Mouse (Mus musculus): ENCODE data around the gene Lyzl6. TPM values are rescaled to one million over a fixed set of nuclear protein-coding genes. Genes with fewer than 3 reads are reported as not detected.
A peak's percentile ranks its signal among the peaks of the same experiment; 100 is the strongest.

Lyzl6 gene
- polyA plus RNA-seq, 1 experiment from 2014 or later, result not detected

GRCm38 (mm10) chr11:103649301-103649982 is 10.8 kb upstream of the Lyzl6 start, which contains the start of gene Rprml:
Gene Rprml, plus strand, starts transcription at chr11:103649570.
- Histone ChIP-seq H3K9me3 (ENCODE audit: control insufficient read depth, low read length) (no peaks in the 10 kb centered on the region), H3K9ac (ENCODE audit: low read length) (no peak within 1 kb of the TSS), H3K36me3 (ENCODE audit: control insufficient read depth, insufficient read depth, low read length) (no peaks in the 10 kb centered on the region), H3K27me3 (ENCODE audit: control insufficient read depth, insufficient read depth, low read length) (peaks cover 58% of the 10 kb centered on the region), H3K4me1 (ENCODE audit: control insufficient read depth, insufficient read depth, low read length) (no peaks in the 10 kb centered on the region; the same call in 1 of the 2 replicates), H3K4me2 (ENCODE audit: low read depth) (peak within 1 kb of the TSS; percentile 44), H3K4me3 (ENCODE audit: low read depth, low read length) (peak within 1 kb of the TSS; percentile 24), H3K27ac (ENCODE audit: low read depth, low read length) (no peak within 1 kb of the TSS)
- ATAC-seq (ENCODE audit: insufficient read depth, low FRiP score, low TSS enrichment) (no peak), DNase-seq (ENCODE audit: low spot score) (no peak)
- 2% methylated on average over 65 of the region's 71 CpGs for WGBS

- Histone ChIP-seq H3K36me3 (ENCODE audit: control insufficient read depth, insufficient read depth, low read length) (no peaks in the 10 kb centered on the region), H3K9me3 (ENCODE audit: control insufficient read depth, low read length) (no peaks in the 10 kb centered on the region), H3K4me2 (ENCODE audit: low read depth) (no peak overlapping the region), H3K9ac (ENCODE audit: low read length) (no peak overlapping the region), H3K4me1 (ENCODE audit: control insufficient read depth, insufficient read depth, low read length) (no peaks in the 10 kb centered on the region; the same call in 1 of the 2 replicates), H3K27me3 (ENCODE audit: control insufficient read depth, insufficient read depth, low read length) (peaks cover 57% of the 10 kb centered on the region), H3K4me3 (ENCODE audit: low read depth, low read length) (no peak overlapping the region), H3K27ac (ENCODE audit: low read depth, low read length) (no peak overlapping the region)
- 26% methylated on average over 7 of the region's 7 CpGs for WGBS
- ATAC-seq (ENCODE audit: insufficient read depth, low FRiP score, low TSS enrichment), result no peak
- DNase-seq (ENCODE audit: low spot score), result no peak
These were observed 10.0 kb upstream of the Lyzl6 start for GRCm38 (mm10) chr11:103648656-103649055.

- Histone ChIP-seq H3K27ac (ENCODE audit: low read depth, low read length) (no peak overlapping the region), H3K9me3 (ENCODE audit: control insufficient read depth, low read length) (no peaks in the 10 kb centered on the region), H3K36me3 (ENCODE audit: control insufficient read depth, insufficient read depth, low read length) (no peaks in the 10 kb centered on the region), H3K9ac (ENCODE audit: low read length) (no peak overlapping the region), H3K4me1 (ENCODE audit: control insufficient read depth, insufficient read depth, low read length) (no peaks in the 10 kb centered on the region; the same call in 1 of the 2 replicates), H3K4me2 (ENCODE audit: low read depth) (no peak overlapping the region), H3K27me3 (ENCODE audit: control insufficient read depth, insufficient read depth, low read length) (peaks cover 52% of the 10 kb centered on the region), H3K4me3 (ENCODE audit: low read depth, low read length) (no peak overlapping the region)
- ATAC-seq (ENCODE audit: insufficient read depth, low FRiP score, low TSS enrichment), result no peak
- DNase-seq (ENCODE audit: low spot score), result no peak
- 6% methylated on average over 11 of the region's 11 CpGs for WGBS
These were observed 9.4 kb upstream of the Lyzl6 start for GRCm38 (mm10) chr11:103647921-103648620.

GRCm38 (mm10) chr11:103646301-103646700 is 7.6 kb upstream of the Lyzl6 start:
- H3K9me3 ChIP-seq (ENCODE audit: control insufficient read depth, low read length), result no peaks in the 10 kb centered on the region
- no peak for DNase-seq (ENCODE audit: low spot score)
- H3K9ac ChIP-seq (ENCODE audit: low read length), result no peak overlapping the region
- no peak for ATAC-seq (ENCODE audit: insufficient read depth, low FRiP score, low TSS enrichment)
- H3K27ac ChIP-seq (ENCODE audit: low read depth, low read length), result no peak overlapping the region
- H3K4me2 ChIP-seq (ENCODE audit: low read depth), result no peak overlapping the region
- H3K4me3 ChIP-seq (ENCODE audit: low read depth, low read length), result no peak overlapping the region
- H3K27me3 ChIP-seq (ENCODE audit: control insufficient read depth, insufficient read depth, low read length), result peaks cover 36% of the 10 kb centered on the region
- WGBS, result 69% methylated on average over 6 of the region's 6 CpGs
- no peaks in the 10 kb centered on the region for H3K36me3 ChIP-seq (ENCODE audit: control insufficient read depth, insufficient read depth, low read length)
- H3K4me1 ChIP-seq (ENCODE audit: control insufficient read depth, insufficient read depth, low read length), result no peaks in the 10 kb centered on the region; the same call in 1 of the 2 replicates

GRCm38 (mm10) chr11:103645731-103646130 is 7.0 kb upstream of the Lyzl6 start:
- H3K9me3 ChIP-seq (ENCODE audit: control insufficient read depth, low read length), result no peaks in the 10 kb centered on the region
- no peaks in the 10 kb centered on the region for H3K36me3 ChIP-seq (ENCODE audit: control insufficient read depth, insufficient read depth, low read length)
- DNase-seq (ENCODE audit: low spot score) (no peak), ATAC-seq (ENCODE audit: insufficient read depth, low FRiP score, low TSS enrichment) (no peak)
- H3K27ac ChIP-seq (ENCODE audit: low read depth, low read length), result no peak overlapping the region
- 56% methylated on average over 8 of the region's 8 CpGs for WGBS
- no peaks in the 10 kb centered on the region; the same call in 1 of the 2 replicates for H3K4me1 ChIP-seq (ENCODE audit: control insufficient read depth, insufficient read depth, low read length)
- H3K4me2 ChIP-seq (ENCODE audit: low read depth), result no peak overlapping the region
- H3K9ac ChIP-seq (ENCODE audit: low read length), result no peak overlapping the region
- no peak overlapping the region for H3K4me3 ChIP-seq (ENCODE audit: low read depth, low read length)
- H3K27me3 ChIP-seq (ENCODE audit: control insufficient read depth, insufficient read depth, low read length), result peaks cover 30% of the 10 kb centered on the region

- no peaks in the 10 kb centered on the region for H3K36me3 ChIP-seq (ENCODE audit: control insufficient read depth, insufficient read depth, low read length)
- H3K27ac ChIP-seq (ENCODE audit: low read depth, low read length), result no peak overlapping the region
- H3K9me3 ChIP-seq (ENCODE audit: control insufficient read depth, low read length), result no peaks in the 10 kb centered on the region
- peaks cover 6% of the 10 kb centered on the region for H3K27me3 ChIP-seq (ENCODE audit: control insufficient read depth, insufficient read depth, low read length)
- no peak for DNase-seq (ENCODE audit: low spot score)
- H3K9ac ChIP-seq (ENCODE audit: low read length), result no peak overlapping the region
- WGBS, result 79% methylated on average over 9 of the region's 9 CpGs
- H3K4me2 ChIP-seq (ENCODE audit: low read depth), result no peak overlapping the region
- H3K4me1 ChIP-seq (ENCODE audit: control insufficient read depth, insufficient read depth, low read length), result no peaks in the 10 kb centered on the region
- no peak for ATAC-seq (ENCODE audit: insufficient read depth, low FRiP score, low TSS enrichment)
- H3K4me3 ChIP-seq (ENCODE audit: low read depth, low read length), result no peak overlapping the region
These were observed 4.5 kb upstream of the Lyzl6 start for GRCm38 (mm10) chr11:103643211-103643610.

GRCm38 (mm10) chr11:103639407-103639946 is 787 bp upstream of the Lyzl6 start:
- Histone ChIP-seq H3K27me3 (ENCODE audit: control insufficient read depth, insufficient read depth, low read length) (no peaks in the 10 kb centered on the region), H3K4me1 (ENCODE audit: control insufficient read depth, insufficient read depth, low read length) (no peaks in the 10 kb centered on the region), H3K36me3 (ENCODE audit: control insufficient read depth, insufficient read depth, low read length) (no peaks in the 10 kb centered on the region), H3K4me3 (ENCODE audit: low read depth, low read length) (no peak overlapping the region), H3K9ac (ENCODE audit: low read length) (no peak overlapping the region), H3K27ac (ENCODE audit: low read depth, low read length) (no peak overlapping the region), H3K4me2 (ENCODE audit: low read depth) (0 out of 2 replicates have a peak overlapping the region, but pooled peaks have one; percentile 15), H3K9me3 (ENCODE audit: control insufficient read depth, low read length) (no peaks in the 10 kb centered on the region)
- ATAC-seq (ENCODE audit: insufficient read depth, low FRiP score, low TSS enrichment) (no peak), DNase-seq (ENCODE audit: low spot score) (peak; percentile 67)
- WGBS, result 6% methylated on average over 10 of the region's 10 CpGs

- 82% methylated on average over 6 of the region's 6 CpGs for WGBS
- H3K27me3 ChIP-seq (ENCODE audit: control insufficient read depth, insufficient read depth, low read length), result no peaks in the 10 kb centered on the region
- no peaks in the 10 kb centered on the region for H3K4me1 ChIP-seq (ENCODE audit: control insufficient read depth, insufficient read depth, low read length)
- no peak overlapping the region for H3K27ac ChIP-seq (ENCODE audit: low read depth, low read length)
- H3K4me3 ChIP-seq (ENCODE audit: low read depth, low read length), result no peak overlapping the region
- no peaks in the 10 kb centered on the region for H3K36me3 ChIP-seq (ENCODE audit: control insufficient read depth, insufficient read depth, low read length)
- H3K9ac ChIP-seq (ENCODE audit: low read length), result no peak overlapping the region
- H3K4me2 ChIP-seq (ENCODE audit: low read depth), result no peak overlapping the region
- no peak for DNase-seq (ENCODE audit: low spot score)
- ATAC-seq (ENCODE audit: insufficient read depth, low FRiP score, low TSS enrichment), result no peak
- no peaks in the 10 kb centered on the region for H3K9me3 ChIP-seq (ENCODE audit: control insufficient read depth, low read length)
These were observed 2.4 kb downstream of the Lyzl6 start for GRCm38 (mm10) chr11:103636261-103636660.

Data from neural tube, embryonic 11.5 days (tissue).